Mouse (Mus musculus): ENCODE measurements around the gene Mfsd6. TPM values are rescaled to one million over a fixed set of nuclear protein-coding genes. Genes with fewer than 3 reads are reported as not detected.

The Mfsd6 gene
- total RNA-seq, 1 experiment = 0.98 TPM

- TF ChIP-seq HCFC1 (IDR thresholded peaks at IDR 0.05; ENCODE audit: borderline replicate concordance, insufficient read depth, low read length) (no peak), ZC3H11A (IDR thresholded peaks at IDR 0.05; ENCODE audit: borderline replicate concordance, low read depth, low read length) (no peak), ZNF384 (IDR thresholded peaks at IDR 0.05; ENCODE audit: low read depth, low read length) (no peak), CHD2 (IDR thresholded peaks at IDR 0.05; ENCODE audit: low read depth, low read length) (no peak), MAFK (IDR thresholded peaks at IDR 0.05; ENCODE audit: insufficient read depth, low read depth, low read length) (no peak)
- in situ Hi-C loops (cut with MboI; ENCODE audit: low sequenced_read_pairs in 2 of 2, unreplicated experiment in 2 of 2) = no loop called here
- no peak for DNase-seq (ENCODE audit: low read depth, low spot score)
These were observed 27.1 kb upstream of the Mfsd6 start for GRCm38 (mm10) chr1:52754331-52754730.

GRCm38 (mm10) chr1:52753828-52754227 lies 26.6 kb upstream of the Mfsd6 start:
- Histone ChIP-seq H3K9me3 (ENCODE audit: control insufficient read depth, insufficient read depth, low read depth, low read length) (no peaks in the 10 kb centered on the region), H3K36me3 (ENCODE audit: control insufficient read depth, insufficient read depth, low read length, poor library complexity, severe bottlenecking) (no peaks in the 10 kb centered on the region), H3K4me1 (ENCODE audit: control insufficient read depth in 2 of 2, insufficient read depth in 2 of 2, low read length in 2 of 2, poor library complexity in 1 of 2) (no peaks in the 10 kb centered on the region), H3K27ac (ENCODE audit: insufficient read depth, low read depth, low read length, poor library complexity, severe bottlenecking) (no peak overlapping the region), H3K9ac (ENCODE audit: insufficient read depth, low read depth, low read length, poor library complexity, severe bottlenecking) (no peak overlapping the region), H3K4me3 (ENCODE audit: insufficient read depth in 1 of 2, low read depth in 1 of 2, low read length in 2 of 2, poor library complexity in 1 of 2, severe bottlenecking in 1 of 2) (no peak overlapping the region)
- no peak for TF ChIP-seq CHD2 (IDR thresholded peaks at IDR 0.05; ENCODE audit: low read depth, low read length)
- no peak for DNase-seq (ENCODE audit: low read depth, low spot score)
- in situ Hi-C loops (cut with MboI; ENCODE audit: low sequenced_read_pairs in 2 of 2, unreplicated experiment in 2 of 2) = no loop called here

More at GRCm38 (mm10) chr1:52754331-52754730, 27.1 kb upstream of the Mfsd6 start:
- Histone ChIP-seq H3K27ac (ENCODE audit: insufficient read depth, low read depth, low read length, poor library complexity, severe bottlenecking) (no peak overlapping the region), H3K36me3 (ENCODE audit: control insufficient read depth, insufficient read depth, low read length, poor library complexity, severe bottlenecking) (no peaks in the 10 kb centered on the region), H3K9me3 (ENCODE audit: control insufficient read depth, insufficient read depth, low read depth, low read length) (no peaks in the 10 kb centered on the region), H3K9ac (ENCODE audit: insufficient read depth, low read depth, low read length, poor library complexity, severe bottlenecking) (no peak overlapping the region), H3K4me1 (ENCODE audit: control insufficient read depth in 2 of 2, insufficient read depth in 2 of 2, low read length in 2 of 2, poor library complexity in 1 of 2) (no peaks in the 10 kb centered on the region), H3K4me3 (ENCODE audit: insufficient read depth in 1 of 2, low read depth in 1 of 2, low read length in 2 of 2, poor library complexity in 1 of 2, severe bottlenecking in 1 of 2) (no peak overlapping the region)

- in situ Hi-C loops (cut with MboI; ENCODE audit: low sequenced_read_pairs in 2 of 2, unreplicated experiment in 2 of 2) = no loop called here
These were observed 25.4 kb upstream of the Mfsd6 start for GRCm38 (mm10) chr1:52752706-52753105.

GRCm38 (mm10) chr1:52751634-52752033 lies 24.4 kb upstream of the Mfsd6 start:
- H3K9ac ChIP-seq (ENCODE audit: insufficient read depth, low read depth, low read length, poor library complexity, severe bottlenecking) = no peak overlapping the region
- no peak overlapping the region for H3K4me3 ChIP-seq (ENCODE audit: insufficient read depth in 1 of 2, low read depth in 1 of 2, low read length in 2 of 2, poor library complexity in 1 of 2, severe bottlenecking in 1 of 2)
- no peaks in the 10 kb centered on the region for H3K4me1 ChIP-seq (ENCODE audit: control insufficient read depth in 2 of 2, insufficient read depth in 2 of 2, low read length in 2 of 2, poor library complexity in 1 of 2)
- in situ Hi-C loops (cut with MboI; ENCODE audit: low sequenced_read_pairs in 2 of 2, unreplicated experiment in 2 of 2) = no loop called here
- no peaks in the 10 kb centered on the region for H3K36me3 ChIP-seq (ENCODE audit: control insufficient read depth, insufficient read depth, low read length, poor library complexity, severe bottlenecking)
- no peak overlapping the region for H3K27ac ChIP-seq (ENCODE audit: insufficient read depth, low read depth, low read length, poor library complexity, severe bottlenecking)
- no peak for DNase-seq (ENCODE audit: low read depth, low spot score)
- TF ChIP-seq MAFK (IDR thresholded peaks at IDR 0.05; ENCODE audit: insufficient read depth, low read depth, low read length) (no peak), ZNF384 (IDR thresholded peaks at IDR 0.05; ENCODE audit: low read depth, low read length) (no peak), ZC3H11A (IDR thresholded peaks at IDR 0.05; ENCODE audit: borderline replicate concordance, low read depth, low read length) (no peak), HCFC1 (IDR thresholded peaks at IDR 0.05; ENCODE audit: borderline replicate concordance, insufficient read depth, low read length) (no peak), CHD2 (IDR thresholded peaks at IDR 0.05; ENCODE audit: low read depth, low read length) (no peak)
- no peaks in the 10 kb centered on the region for H3K9me3 ChIP-seq (ENCODE audit: control insufficient read depth, insufficient read depth, low read depth, low read length)

More at GRCm38 (mm10) chr1:52752706-52753105, 25.4 kb upstream of the Mfsd6 start:
- H3K4me3 ChIP-seq (ENCODE audit: insufficient read depth in 1 of 2, low read depth in 1 of 2, low read length in 2 of 2, poor library complexity in 1 of 2, severe bottlenecking in 1 of 2) = no peak overlapping the region
- TF ChIP-seq CHD2 (IDR thresholded peaks at IDR 0.05; ENCODE audit: low read depth, low read length) = no peak
- TF ChIP-seq MAFK (IDR thresholded peaks at IDR 0.05; ENCODE audit: insufficient read depth, low read depth, low read length) = peak; percentile 52; the same call in 1 of the 2 replicates
- H3K9me3 ChIP-seq (ENCODE audit: control insufficient read depth, insufficient read depth, low read depth, low read length) = no peaks in the 10 kb centered on the region
- no peak for DNase-seq (ENCODE audit: low read depth, low spot score)
- H3K4me1 ChIP-seq (ENCODE audit: control insufficient read depth in 2 of 2, insufficient read depth in 2 of 2, low read length in 2 of 2, poor library complexity in 1 of 2) = no peaks in the 10 kb centered on the region
- H3K36me3 ChIP-seq (ENCODE audit: control insufficient read depth, insufficient read depth, low read length, poor library complexity, severe bottlenecking) = no peaks in the 10 kb centered on the region
- no peak overlapping the region for H3K9ac ChIP-seq (ENCODE audit: insufficient read depth, low read depth, low read length, poor library complexity, severe bottlenecking)
- no peak overlapping the region for H3K27ac ChIP-seq (ENCODE audit: insufficient read depth, low read depth, low read length, poor library complexity, severe bottlenecking)

- DNase-seq (ENCODE audit: low read depth, low spot score) = no peak
- no peaks in the 10 kb centered on the region for H3K4me1 ChIP-seq (ENCODE audit: control insufficient read depth in 2 of 2, insufficient read depth in 2 of 2, low read length in 2 of 2, poor library complexity in 1 of 2)
- H3K4me3 ChIP-seq (ENCODE audit: insufficient read depth in 1 of 2, low read depth in 1 of 2, low read length in 2 of 2, poor library complexity in 1 of 2, severe bottlenecking in 1 of 2) = no peak overlapping the region
- H3K27ac ChIP-seq (ENCODE audit: insufficient read depth, low read depth, low read length, poor library complexity, severe bottlenecking) = no peak overlapping the region
- in situ Hi-C loops (cut with MboI; ENCODE audit: low sequenced_read_pairs in 2 of 2, unreplicated experiment in 2 of 2) = no loop called here
- no peak overlapping the region for H3K9ac ChIP-seq (ENCODE audit: insufficient read depth, low read depth, low read length, poor library complexity, severe bottlenecking)
- H3K9me3 ChIP-seq (ENCODE audit: control insufficient read depth, insufficient read depth, low read depth, low read length) = no peaks in the 10 kb centered on the region
- H3K36me3 ChIP-seq (ENCODE audit: control insufficient read depth, insufficient read depth, low read length, poor library complexity, severe bottlenecking) = no peaks in the 10 kb centered on the region
- TF ChIP-seq MAFK (IDR thresholded peaks at IDR 0.05; ENCODE audit: insufficient read depth, low read depth, low read length) = no peak
- TF ChIP-seq HCFC1 (IDR thresholded peaks at IDR 0.05; ENCODE audit: borderline replicate concordance, insufficient read depth, low read length) = no peak
- TF ChIP-seq CHD2 (IDR thresholded peaks at IDR 0.05; ENCODE audit: low read depth, low read length) = no peak
These were observed 22.7 kb upstream of the Mfsd6 start for GRCm38 (mm10) chr1:52749978-52750377.

All from ES-E14 (cell line).